Mouse (Mus musculus) heart, embryonic 13.5 days (tissue): ENCODE results near the gene Tmem82. TPM values are rescaled to one million over a fixed set of nuclear protein-coding genes. Genes with fewer than 3 reads are reported as not detected.

Source experiments
- ATAC-seq: fragments of 200-750 bp; cut with Nextera tagmentation; 2 replicates; pipeline ENCODE4 v1.8.0; 2017; ENCODE audit warnings: moderate TSS enrichment; ENCODE audit not compliant: insufficient number of reproducible peaks, low FRiP score, low TSS enrichment; ENCODE audit errors: extremely low read depth
- H3K27ac ChIP-seq: fragments of 300-500 bp; sonication (generic); replicated peaks from 2 replicates; pipeline ENCODE4 v1.5.1; 2015; ENCODE audit warnings: moderate library complexity, mild to moderate bottlenecking, inconsistent platforms
- H3K27me3 ChIP-seq: fragments of 300-500 bp; sonication (generic); replicated peaks from 2 replicates; pipeline ENCODE4 v1.6.1; 2015; ENCODE audit warnings: mild to moderate bottlenecking, inconsistent platforms
- H3K36me3 ChIP-seq: fragments of 300-500 bp; sonication (generic); 2 replicates; pipeline ENCODE4 v1.6.1; 2015; ENCODE audit warnings: mild to moderate bottlenecking, inconsistent platforms
- H3K4me1 ChIP-seq: fragments of 300-500 bp; sonication (generic); 2 replicates; pipeline ENCODE4 v1.6.1; 2015; ENCODE audit warnings: inconsistent platforms
- H3K4me2 ChIP-seq: fragments of 300-500 bp; sonication (generic); 2 replicates; pipeline ENCODE4 v1.6.1; 2015; ENCODE audit warnings: inconsistent platforms, mild to moderate bottlenecking, moderate library complexity
- H3K4me3 ChIP-seq: fragments of 300-500 bp; sonication (generic); 2 replicates; pipeline ENCODE4 v1.5.1; 2015; ENCODE audit warnings: moderate library complexity, mild to moderate bottlenecking, inconsistent platforms
- H3K9ac ChIP-seq: fragments of 300-500 bp; sonication (generic); 2 replicates; pipeline ENCODE4 v1.6.1; 2015; ENCODE audit warnings: inconsistent platforms, mild to moderate bottlenecking, moderate library complexity
- H3K9me3 ChIP-seq: fragments of 300-500 bp; sonication (generic); 2 replicates; pipeline ENCODE4 v1.6.1; 2016; ENCODE audit warnings: inconsistent platforms
- WGBS: fragments of 180-500 bp; shearing (Covaris S2); methylation state at CpG from one replicate; pipeline ENCODE4 v1.1.7; 2015; ENCODE audit warnings: mixed read lengths; 5-methylcytosine and 5-hydroxymethylcytosine counted together
- polyA plus RNA-seq: library from polyadenylated mRNA; unstranded; fragments of >200 nt; fragmentation: Nextera tagmentation; extraction: Ambion mirVana; gene quantifications from 2 replicates; pipeline ENCODE4 v1.2.1, GENCODE M21; 2015

Gene Tmem82
- polyA plus RNA-seq, 1 experiment from 2014 or later = 0.44 TPM

DNA sequence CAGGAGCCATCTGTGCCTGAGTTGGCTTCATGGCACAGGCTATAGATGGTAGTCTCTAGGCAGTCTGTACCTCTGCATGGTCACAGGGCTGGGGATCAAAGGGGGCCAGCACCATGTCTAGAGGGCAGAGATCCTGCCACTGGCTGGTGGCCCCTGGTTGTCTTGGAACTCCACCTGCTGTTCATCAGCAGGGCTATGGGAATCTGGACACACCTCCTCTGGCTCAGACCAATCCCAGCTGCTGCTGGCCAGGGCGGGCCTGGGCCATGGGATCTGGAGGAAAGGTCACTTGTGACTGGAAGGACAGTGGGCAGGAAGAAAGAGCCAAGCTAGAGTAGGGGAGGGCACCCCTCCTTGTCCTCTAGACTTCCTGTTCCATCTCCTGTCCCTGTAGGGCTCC, 5.2 kb upstream of the Tmem82 start, which contains the start of gene Slc25a34:
Gene Slc25a34, minus strand, starts transcription at position 156 of the 400 bp plus-strand sequence.
- H3K9me3 ChIP-seq = no peaks in the 10 kb centered on the region
- peaks cover 48% of the 10 kb centered on the region for H3K36me3 ChIP-seq
- H3K27me3 ChIP-seq = no peaks in the 10 kb centered on the region
- peak; percentile 33; the same call in 1 of the 2 replicates for ATAC-seq
- peak within 1 kb of the TSS; percentile 65 for H3K27ac ChIP-seq
- H3K4me1 ChIP-seq = peaks cover 29% of the 10 kb centered on the region
- H3K4me3 ChIP-seq = no peak within 1 kb of the TSS
- H3K9ac ChIP-seq = 0 out of 2 replicates have a peak within 1 kb of the TSS, but pooled peaks have one; percentile 28
- no peak within 1 kb of the TSS for H3K4me2 ChIP-seq
- WGBS = 7% methylated on average over 1 of the region's 1 CpGs

DNA sequence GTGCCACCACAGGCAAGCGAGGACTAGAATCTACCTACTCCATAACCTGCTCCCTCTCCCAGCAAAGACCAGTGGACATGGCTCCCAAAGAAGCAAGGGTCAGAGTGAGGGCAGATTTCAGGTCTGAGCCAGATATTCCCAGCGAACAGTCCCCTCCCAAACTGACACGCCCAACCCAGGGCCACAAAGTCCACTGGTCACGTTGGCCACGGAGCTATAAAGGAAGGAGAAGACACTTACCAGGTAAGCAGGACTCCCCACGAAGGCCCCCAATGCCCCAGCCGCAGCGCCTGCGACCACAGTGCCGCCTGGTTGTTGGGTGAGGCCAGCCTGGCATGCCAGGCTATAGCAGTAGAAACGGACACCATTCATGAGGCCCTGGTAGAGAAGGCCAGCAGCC, 4.6 kb upstream of the Tmem82 start:
- H3K27me3 ChIP-seq = no peaks in the 10 kb centered on the region
- no peaks in the 10 kb centered on the region for H3K9me3 ChIP-seq
- H3K4me2 ChIP-seq = no peak overlapping the region
- H3K4me1 ChIP-seq = peaks cover 30% of the 10 kb centered on the region
- no peak overlapping the region for H3K9ac ChIP-seq
- peaks cover 42% of the 10 kb centered on the region for H3K36me3 ChIP-seq
- H3K4me3 ChIP-seq = no peak overlapping the region
- peak overlapping the region; percentile 65; the same call in 1 of the 2 replicates for H3K27ac ChIP-seq
- 78% methylated on average over 11 of the region's 11 CpGs for WGBS
- ATAC-seq = no peak

DNA sequence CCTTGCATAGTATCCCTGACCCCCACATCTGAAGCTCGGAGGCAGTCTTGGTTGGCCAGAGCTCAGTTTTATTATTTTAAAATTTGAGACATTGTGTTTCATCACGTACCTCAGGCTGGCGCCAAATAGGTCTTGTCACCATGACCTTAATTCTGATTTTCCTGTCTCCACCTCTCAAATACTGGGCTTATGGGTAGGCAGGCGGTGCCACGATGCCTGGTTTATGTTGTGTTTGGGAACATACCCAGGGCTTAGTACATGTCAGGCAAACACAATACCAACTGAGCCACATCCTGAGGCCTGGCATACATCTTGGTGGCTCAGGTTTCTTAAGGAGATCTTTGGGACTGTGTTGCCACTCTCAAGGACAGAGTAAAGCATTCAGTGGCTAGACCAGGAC, 4.1 kb upstream of the Tmem82 start:
- H3K27ac ChIP-seq = no peak overlapping the region
- H3K4me2 ChIP-seq = no peak overlapping the region

DNA sequence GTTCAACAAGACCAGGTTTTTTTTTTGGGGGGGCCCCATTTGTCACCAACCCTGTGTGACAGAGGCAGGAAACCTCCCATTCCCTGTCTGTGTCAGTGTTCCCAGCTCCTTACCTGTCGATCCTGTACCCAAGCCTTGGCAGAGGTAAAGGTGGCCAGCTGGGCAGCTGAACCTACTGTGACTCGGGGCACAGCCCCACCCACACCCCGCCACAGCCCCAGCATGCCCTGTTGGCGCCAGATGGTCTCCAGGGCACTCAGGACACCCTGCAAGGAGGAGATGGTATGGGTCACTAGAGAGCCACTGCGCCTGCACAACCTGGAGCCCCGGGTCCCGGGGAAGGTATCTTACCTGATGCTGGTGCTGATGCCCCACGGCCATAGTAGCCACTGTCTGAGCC, 3.7 kb upstream of the Tmem82 start:
- 0 out of 2 replicates have a peak, but pooled peaks cover 3% of the 10 kb centered on the region for H3K27me3 ChIP-seq
- H3K36me3 ChIP-seq = peaks cover 32% of the 10 kb centered on the region
- no peak overlapping the region for H3K4me2 ChIP-seq
- peaks cover 32% of the 10 kb centered on the region for H3K4me1 ChIP-seq
- 73% methylated on average over 8 of the region's 8 CpGs for WGBS
- no peaks in the 10 kb centered on the region for H3K9me3 ChIP-seq
- H3K4me3 ChIP-seq = no peak overlapping the region
- H3K27ac ChIP-seq = no peak overlapping the region
- ATAC-seq = no peak
- no peak overlapping the region for H3K9ac ChIP-seq

More for the DNA sequence above, 4.1 kb upstream of the Tmem82 start:
- H3K36me3 ChIP-seq = peaks cover 37% of the 10 kb centered on the region
- H3K27me3 ChIP-seq = 0 out of 2 replicates have a peak, but pooled peaks cover 3% of the 10 kb centered on the region
- H3K4me3 ChIP-seq = no peak overlapping the region
- H3K9me3 ChIP-seq = no peaks in the 10 kb centered on the region
- 75% methylated on average over 5 of the region's 5 CpGs for WGBS
- ATAC-seq = no peak
- H3K4me1 ChIP-seq = peaks cover 30% of the 10 kb centered on the region
- no peak overlapping the region for H3K9ac ChIP-seq

DNA sequence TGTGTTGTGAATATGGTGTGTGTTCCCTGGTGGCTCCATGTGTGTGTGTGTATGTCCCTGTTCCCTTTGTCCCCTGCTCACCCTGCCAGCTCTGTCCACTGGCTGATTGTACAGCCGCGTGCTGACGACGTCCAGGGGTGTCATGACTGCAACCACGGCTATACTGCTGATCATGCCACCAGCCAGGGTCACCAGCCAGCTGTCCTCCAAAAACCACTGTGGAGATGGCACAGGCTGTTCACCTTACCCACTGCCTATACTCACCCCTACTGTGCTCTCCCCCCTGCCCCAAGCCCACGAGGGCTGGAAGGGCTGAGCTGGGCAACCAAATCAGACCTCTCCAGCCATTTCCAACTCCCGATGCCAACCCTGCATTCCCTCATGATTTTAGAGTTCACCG, 2.9 kb upstream of the Tmem82 start:
- H3K9me3 ChIP-seq = no peaks in the 10 kb centered on the region
- ATAC-seq = no peak
- H3K4me3 ChIP-seq = no peak overlapping the region
- WGBS = 81% methylated on average over 8 of the region's 8 CpGs
- 0 out of 2 replicates have a peak, but pooled peaks cover 3% of the 10 kb centered on the region for H3K27me3 ChIP-seq
- H3K9ac ChIP-seq = no peak overlapping the region
- no peak overlapping the region for H3K4me2 ChIP-seq
- peaks cover 32% of the 10 kb centered on the region for H3K4me1 ChIP-seq
- H3K36me3 ChIP-seq = peaks cover 24% of the 10 kb centered on the region
- no peak overlapping the region for H3K27ac ChIP-seq

DNA sequence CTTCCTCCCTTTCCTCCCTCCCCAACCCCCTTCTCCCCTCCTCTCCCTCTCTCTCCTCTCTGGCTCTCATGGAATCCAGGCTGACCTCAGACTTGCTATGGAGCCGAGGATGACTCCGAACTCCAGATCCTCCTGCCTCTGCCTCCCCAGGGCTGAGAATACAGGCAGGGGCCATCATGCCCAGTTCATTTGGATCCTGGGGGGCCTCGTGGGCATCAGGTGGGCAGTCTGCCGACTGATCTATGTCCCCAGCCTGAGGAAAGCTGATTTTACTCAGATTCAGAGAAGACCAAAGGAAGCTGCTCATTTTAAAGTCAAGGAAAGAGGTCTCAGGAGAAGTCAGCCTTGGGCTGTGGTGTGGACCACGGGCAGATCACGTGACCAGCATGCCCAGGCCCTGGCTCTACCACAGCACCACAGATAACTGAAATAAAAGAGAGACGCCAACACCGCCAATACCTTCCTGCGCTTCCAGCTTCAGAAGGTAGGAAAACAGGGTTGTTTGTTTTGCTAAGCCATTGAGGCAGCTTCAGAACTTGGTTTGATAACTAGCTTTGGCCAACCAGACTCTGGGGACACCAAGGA, 958 bp upstream of the Tmem82 start:
- ATAC-seq = no peak
- H3K9me3 ChIP-seq = no peaks in the 10 kb centered on the region
- 0 out of 2 replicates have a peak, but pooled peaks cover 5% of the 10 kb centered on the region for H3K36me3 ChIP-seq
- 79% methylated on average over 9 of the region's 9 CpGs for WGBS
- no peak overlapping the region for H3K4me3 ChIP-seq
- H3K9ac ChIP-seq = no peak overlapping the region
- no peak overlapping the region for H3K27ac ChIP-seq
- H3K27me3 ChIP-seq = peaks cover 3% of the 10 kb centered on the region; the same call in 1 of the 2 replicates
- no peak overlapping the region for H3K4me2 ChIP-seq
- peaks cover 32% of the 10 kb centered on the region for H3K4me1 ChIP-seq

DNA sequence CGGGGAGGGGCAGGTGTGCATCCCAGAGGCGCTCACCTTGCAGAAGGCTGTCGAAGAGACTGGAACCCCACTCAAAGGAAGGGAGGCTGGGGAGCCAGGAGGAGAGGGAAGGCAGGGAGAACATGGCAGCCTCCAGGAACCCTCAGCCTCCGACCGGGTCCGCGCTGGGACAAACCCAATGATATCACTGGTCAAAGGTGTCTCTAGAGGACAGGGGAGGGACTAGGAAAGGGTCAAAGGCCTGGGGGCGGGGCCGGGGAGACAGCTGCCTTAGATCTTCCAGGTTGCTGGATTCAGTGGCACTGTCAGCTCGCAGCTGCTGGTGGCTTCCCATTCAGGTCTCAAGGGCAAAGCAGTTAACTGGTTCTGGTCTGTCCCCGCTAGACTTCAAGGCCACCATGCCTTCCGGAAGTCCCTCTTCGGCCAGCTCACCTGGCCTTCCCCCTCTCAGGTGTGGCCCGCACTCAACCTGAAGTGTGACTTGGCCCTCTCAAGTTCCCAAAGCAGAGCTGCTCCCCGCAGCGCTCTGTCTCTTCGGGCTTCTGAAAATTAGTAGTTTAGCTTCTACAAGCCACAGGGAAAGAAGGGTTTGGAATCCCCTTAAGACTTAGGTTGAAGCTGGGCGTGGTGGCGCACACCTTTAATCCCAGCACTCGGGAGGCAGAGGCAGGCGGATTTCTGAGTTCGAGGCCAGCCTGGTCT, 419 bp downstream of the Tmem82 start:
- H3K9me3 ChIP-seq = no peaks in the 10 kb centered on the region
- H3K4me1 ChIP-seq = peaks cover 18% of the 10 kb centered on the region
- H3K9ac ChIP-seq = peak overlapping the region; percentile 76
- peak overlapping the region; percentile 45 for H3K4me3 ChIP-seq
- H3K27me3 ChIP-seq = peaks cover 3% of the 10 kb centered on the region; the same call in 1 of the 2 replicates
- no peaks in the 10 kb centered on the region for H3K36me3 ChIP-seq
- peak overlapping the region; percentile 83 for H3K4me2 ChIP-seq
- no peak overlapping the region for H3K27ac ChIP-seq
- no peak for ATAC-seq
- 13% methylated on average over 22 of the region's 22 CpGs for WGBS

DNA sequence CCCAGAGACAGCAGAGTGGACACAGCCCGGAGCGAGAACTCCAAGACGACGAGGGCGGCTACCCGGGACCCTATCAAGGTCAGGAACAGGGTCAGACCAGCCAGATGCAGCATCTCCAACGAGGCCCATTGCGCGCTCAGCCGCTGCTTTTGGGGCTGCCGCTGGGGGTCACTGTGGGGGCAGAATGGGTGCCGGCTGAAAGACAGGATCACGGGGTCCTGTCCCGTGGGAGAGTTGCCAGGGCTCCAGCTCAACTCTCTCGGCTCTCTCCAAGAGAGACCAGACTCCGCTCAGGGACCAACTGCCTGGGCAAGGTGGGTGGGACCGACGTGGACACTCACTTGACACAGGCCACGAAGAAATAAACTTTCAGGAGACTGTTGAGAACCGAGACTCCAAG, 1.1 kb downstream of the Tmem82 start:
- H3K27ac ChIP-seq = no peak overlapping the region
- 3% methylated on average over 20 of the region's 20 CpGs for WGBS
- peaks cover 17% of the 10 kb centered on the region for H3K4me1 ChIP-seq
- H3K27me3 ChIP-seq = peaks cover 3% of the 10 kb centered on the region; the same call in 1 of the 2 replicates
- H3K9ac ChIP-seq = peak overlapping the region; percentile 76
- peak; percentile 17; the same call in 1 of the 2 replicates for ATAC-seq
- H3K4me2 ChIP-seq = peak overlapping the region; percentile 83
- peak overlapping the region; percentile 45 for H3K4me3 ChIP-seq
- H3K36me3 ChIP-seq = no peaks in the 10 kb centered on the region
- no peaks in the 10 kb centered on the region for H3K9me3 ChIP-seq

DNA sequence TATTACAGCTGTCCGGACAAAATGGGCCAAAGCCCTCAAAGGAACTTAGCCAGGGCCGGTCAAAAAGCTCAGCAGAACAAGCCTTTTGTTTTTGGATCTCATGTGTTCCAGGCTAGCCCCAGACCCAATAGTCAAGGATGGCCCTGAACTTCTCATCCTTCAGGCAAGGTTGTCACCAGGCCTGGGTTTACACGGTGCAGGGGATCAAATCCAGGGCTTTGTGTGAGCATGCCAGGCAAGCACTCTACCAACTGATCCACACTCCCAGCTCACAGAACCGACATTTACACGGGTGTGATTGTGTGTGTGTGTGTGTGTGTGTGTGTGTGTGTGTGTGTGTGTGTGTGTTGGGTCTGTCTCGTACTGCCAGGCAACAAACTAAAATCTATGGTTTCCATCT, 1.6 kb downstream of the Tmem82 start:
- H3K27ac ChIP-seq = no peak overlapping the region
- peaks cover 17% of the 10 kb centered on the region for H3K4me1 ChIP-seq
- no peak overlapping the region for H3K4me3 ChIP-seq
- H3K36me3 ChIP-seq = no peaks in the 10 kb centered on the region
- H3K27me3 ChIP-seq = peaks cover 3% of the 10 kb centered on the region; the same call in 1 of the 2 replicates
- ATAC-seq = no peak
- H3K9ac ChIP-seq = no peak overlapping the region
- no peaks in the 10 kb centered on the region for H3K9me3 ChIP-seq
- WGBS = 77% methylated on average over 6 of the region's 6 CpGs
- H3K4me2 ChIP-seq = no peak overlapping the region

DNA sequence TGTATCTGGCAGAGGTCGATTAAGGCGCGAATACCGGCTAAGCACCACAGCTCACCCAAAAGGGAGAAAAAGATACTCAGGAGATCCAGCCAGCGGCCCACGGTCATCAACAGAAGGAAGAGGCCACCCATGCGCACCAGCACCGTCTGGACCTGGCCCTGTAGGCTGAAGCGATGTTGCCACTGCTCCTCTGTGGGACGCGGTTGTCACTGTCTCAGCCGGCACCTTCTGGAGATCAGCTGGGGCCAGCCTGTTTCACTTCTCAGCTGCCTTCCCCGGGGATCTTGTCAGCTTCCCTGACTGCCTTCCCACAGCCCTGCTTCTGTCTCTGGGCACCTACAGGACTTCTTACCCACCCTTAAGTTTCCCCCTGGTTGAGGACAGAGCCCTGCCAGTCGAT, 3.5 kb downstream of the Tmem82 start:
- no peaks in the 10 kb centered on the region for H3K36me3 ChIP-seq
- 70% methylated on average over 14 of the region's 14 CpGs for WGBS
- H3K27ac ChIP-seq = no peak overlapping the region
- peaks cover 17% of the 10 kb centered on the region for H3K4me1 ChIP-seq
- no peak overlapping the region for H3K9ac ChIP-seq
- no peak overlapping the region for H3K4me3 ChIP-seq
- ATAC-seq = no peak
- peaks cover 3% of the 10 kb centered on the region; the same call in 1 of the 2 replicates for H3K27me3 ChIP-seq
- H3K4me2 ChIP-seq = no peak overlapping the region
- no peaks in the 10 kb centered on the region for H3K9me3 ChIP-seq

DNA sequence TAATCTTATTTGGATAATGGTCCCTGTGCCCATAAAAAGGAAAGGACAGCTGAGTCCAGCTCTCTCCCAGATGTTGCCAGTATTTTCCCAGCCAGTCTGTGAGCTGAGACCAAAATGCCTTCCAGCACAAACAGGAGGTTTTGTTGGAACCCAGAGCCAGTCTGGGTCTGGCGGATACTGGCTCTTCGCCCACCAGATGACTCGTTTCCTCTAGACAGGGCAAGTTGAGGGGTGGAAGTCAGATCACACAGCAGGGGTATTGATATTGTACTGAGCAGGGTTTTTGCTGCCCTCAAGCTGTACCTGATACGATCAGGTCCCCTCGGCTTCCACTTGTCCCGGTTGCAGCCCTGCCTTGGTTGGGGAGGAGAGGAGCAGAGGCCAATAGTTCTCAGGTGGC, 8.9 kb downstream of the Tmem82 start:
- H3K4me2 ChIP-seq = no peak overlapping the region
- H3K36me3 ChIP-seq = no peaks in the 10 kb centered on the region
- ATAC-seq = peak; percentile 20; the same call in 1 of the 2 replicates
- peak overlapping the region; percentile 40 for H3K27ac ChIP-seq
- H3K27me3 ChIP-seq = no peaks in the 10 kb centered on the region
- no peak overlapping the region for H3K4me3 ChIP-seq
- no peak overlapping the region for H3K9ac ChIP-seq
- peaks cover 7% of the 10 kb centered on the region; the same call in 1 of the 2 replicates for H3K9me3 ChIP-seq
- 62% methylated on average over 6 of the region's 6 CpGs for WGBS
- peaks cover 10% of the 10 kb centered on the region for H3K4me1 ChIP-seq
